Mouse (Mus musculus) heart, embryonic 15.5 days (tissue): ENCODE results near the gene Prr14. TPM values are rescaled to one million over a fixed set of nuclear protein-coding genes. Genes with fewer than 3 reads are reported as not detected.

Source experiments
- ATAC-seq: fragments of 200-750 bp; cut with Nextera tagmentation; replicated peaks from 2 replicates; pipeline ENCODE4 v1.8.0; 2017; ENCODE audit warnings: low read depth, moderate TSS enrichment; ENCODE audit not compliant: insufficient number of reproducible peaks, insufficient read depth, low FRiP score
- H3K27ac ChIP-seq: fragments of 300-500 bp; sonication (generic); 2 replicates; pipeline ENCODE4 v1.5.1; 2015; ENCODE audit warnings: mild to moderate bottlenecking, inconsistent platforms
- H3K27me3 ChIP-seq: fragments of 300-500 bp; sonication (generic); 2 replicates; pipeline ENCODE4 v1.6.1; 2015; ENCODE audit warnings: inconsistent platforms
- H3K36me3 ChIP-seq: fragments of 300-500 bp; sonication (generic); 2 replicates; pipeline ENCODE4 v1.6.1; 2015; ENCODE audit warnings: mild to moderate bottlenecking, inconsistent platforms
- H3K4me1 ChIP-seq: fragments of 300-500 bp; sonication (generic); replicated peaks from 2 replicates; pipeline ENCODE4 v1.6.1; 2015; ENCODE audit warnings: inconsistent platforms
- H3K4me2 ChIP-seq: fragments of 300-500 bp; sonication (generic); 2 replicates; pipeline ENCODE4 v1.6.1; 2015; ENCODE audit warnings: inconsistent platforms, mild to moderate bottlenecking, moderate library complexity
- H3K4me3 ChIP-seq: fragments of 300-500 bp; sonication (generic); 2 replicates; pipeline ENCODE4 v1.5.1; 2015; ENCODE audit warnings: mild to moderate bottlenecking, inconsistent platforms
- H3K9ac ChIP-seq: fragments of 300-500 bp; sonication (generic); 2 replicates; pipeline ENCODE4 v1.6.1; 2015; ENCODE audit warnings: mild to moderate bottlenecking, inconsistent platforms
- H3K9me3 ChIP-seq: fragments of 300-500 bp; sonication (generic); replicated peaks from 2 replicates; pipeline ENCODE4 v1.6.1; 2016; ENCODE audit warnings: inconsistent platforms
- WGBS: fragments of 180-500 bp; shearing (Covaris S2); methylation state at CpG from one replicate; pipeline ENCODE4 v1.1.7; 2015; ENCODE audit warnings: mixed read lengths; 5-methylcytosine and 5-hydroxymethylcytosine counted together
- polyA plus RNA-seq: library from polyadenylated mRNA; unstranded; fragments of >200 nt; fragmentation: Nextera tagmentation; extraction: Ambion mirVana; gene quantifications from 2 replicates; pipeline ENCODE4 v1.2.1, GENCODE M21; 2015

Prr14 gene
- polyA plus RNA-seq, 1 experiment from 2014 or later, result 27.7 TPM

DNA sequence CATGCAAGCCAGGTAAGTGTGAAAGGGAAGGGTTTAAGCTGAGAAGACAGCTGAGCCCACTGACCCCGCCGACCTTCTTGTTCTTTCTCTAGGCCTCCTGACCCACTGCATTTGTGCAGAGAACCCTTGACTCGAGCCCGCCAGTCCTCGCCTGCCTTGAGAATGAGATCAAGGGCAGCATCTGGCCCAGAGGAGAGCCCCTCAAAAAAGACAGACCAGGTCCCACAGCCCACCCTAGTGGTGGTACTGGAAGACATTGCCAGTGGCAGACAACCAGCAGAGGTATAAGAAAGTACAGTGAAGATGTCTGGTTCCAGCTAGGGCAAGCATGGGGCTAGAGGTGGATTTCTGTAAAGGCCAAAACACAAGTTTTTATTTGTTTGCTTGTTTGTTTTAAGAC lies 14.3 kb downstream of the Prr14 start:
- H3K9ac ChIP-seq, result no peak overlapping the region
- WGBS, result 85% methylated on average over 5 of the region's 5 CpGs
- no peak overlapping the region for H3K4me2 ChIP-seq
- peaks cover 33% of the 10 kb centered on the region for H3K36me3 ChIP-seq
- H3K4me1 ChIP-seq, result peaks cover 18% of the 10 kb centered on the region
- no peaks in the 10 kb centered on the region for H3K9me3 ChIP-seq
- no peak for ATAC-seq
- no peaks in the 10 kb centered on the region for H3K27me3 ChIP-seq
- no peak overlapping the region for H3K27ac ChIP-seq
- no peak overlapping the region for H3K4me3 ChIP-seq

DNA sequence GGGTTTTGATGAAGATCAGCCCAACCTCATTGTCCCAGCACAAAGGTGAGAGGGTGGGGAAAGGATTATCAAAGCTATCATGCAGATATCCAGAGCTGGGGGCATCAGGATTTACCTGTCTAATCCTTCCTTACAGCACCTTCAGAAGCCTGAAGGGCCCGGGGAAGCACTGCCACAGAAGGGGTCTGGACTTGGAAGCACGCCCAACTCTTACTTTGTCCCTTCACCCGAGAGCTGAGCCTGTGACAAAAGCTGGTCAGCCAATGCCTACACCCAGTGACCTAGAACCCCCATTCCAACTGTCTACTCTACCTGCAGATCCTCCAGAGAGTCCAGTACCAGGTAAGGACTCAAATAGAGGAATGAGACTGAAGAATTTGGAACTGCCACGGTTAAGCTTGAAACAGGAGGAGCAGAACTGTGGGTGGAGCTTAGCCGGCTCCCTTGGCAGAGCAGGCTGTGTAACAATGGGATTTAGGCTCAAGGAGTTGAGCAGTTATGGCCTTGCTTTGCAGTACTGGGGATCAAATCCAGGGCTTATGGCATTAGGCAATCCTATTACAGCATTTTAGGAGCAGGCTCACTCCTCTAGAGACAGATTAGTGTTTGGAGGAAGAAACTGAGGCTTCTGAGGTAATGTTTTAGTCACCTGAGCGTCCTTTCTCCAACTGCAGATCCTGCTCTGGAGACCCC lies 15.1 kb downstream of the Prr14 start:
- Histone ChIP-seq H3K4me3 (no peak overlapping the region), H3K27me3 (no peaks in the 10 kb centered on the region), H3K4me2 (no peak overlapping the region), H3K27ac (no peak overlapping the region), H3K9ac (no peak overlapping the region), H3K9me3 (no peaks in the 10 kb centered on the region), H3K36me3 (peaks cover 33% of the 10 kb centered on the region), H3K4me1 (peaks cover 19% of the 10 kb centered on the region)
- WGBS, result 76% methylated on average over 6 of the region's 6 CpGs
- no peak for ATAC-seq

DNA sequence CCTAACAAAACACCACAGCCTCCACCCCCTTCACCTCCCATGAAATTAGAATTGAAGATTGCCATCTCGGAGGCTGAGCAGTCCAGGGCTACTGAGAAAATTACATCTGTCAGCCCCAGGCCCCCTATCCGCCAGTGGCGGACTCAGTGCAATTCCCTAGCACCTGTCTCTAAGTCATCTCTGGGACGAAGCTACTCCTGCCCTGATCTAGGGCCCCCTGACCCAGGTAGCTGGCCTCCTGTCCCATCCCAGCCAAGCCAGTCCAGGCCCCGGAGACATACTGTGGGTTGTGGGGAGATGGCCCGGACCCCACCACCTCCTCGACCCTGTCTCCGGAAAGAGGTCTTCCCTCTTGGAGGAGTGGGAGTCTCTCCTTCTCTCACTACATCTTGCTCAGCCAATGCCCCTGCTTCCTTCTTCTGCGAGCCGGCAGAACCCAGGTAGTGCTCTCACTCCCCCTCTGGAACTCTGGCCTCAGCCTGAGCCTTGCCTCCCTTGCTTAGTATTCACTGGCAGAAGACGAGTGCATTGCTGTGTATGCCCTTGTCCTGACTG lies 15.9 kb downstream of the Prr14 start:
- Histone ChIP-seq H3K9me3 (no peaks in the 10 kb centered on the region), H3K4me3 (no peak overlapping the region), H3K27ac (no peak overlapping the region), H3K4me2 (no peak overlapping the region), H3K9ac (no peak overlapping the region), H3K27me3 (no peaks in the 10 kb centered on the region), H3K36me3 (peaks cover 37% of the 10 kb centered on the region), H3K4me1 (peaks cover 26% of the 10 kb centered on the region)
- ATAC-seq, result no peak
- 89% methylated on average over 11 of the region's 11 CpGs for WGBS

DNA sequence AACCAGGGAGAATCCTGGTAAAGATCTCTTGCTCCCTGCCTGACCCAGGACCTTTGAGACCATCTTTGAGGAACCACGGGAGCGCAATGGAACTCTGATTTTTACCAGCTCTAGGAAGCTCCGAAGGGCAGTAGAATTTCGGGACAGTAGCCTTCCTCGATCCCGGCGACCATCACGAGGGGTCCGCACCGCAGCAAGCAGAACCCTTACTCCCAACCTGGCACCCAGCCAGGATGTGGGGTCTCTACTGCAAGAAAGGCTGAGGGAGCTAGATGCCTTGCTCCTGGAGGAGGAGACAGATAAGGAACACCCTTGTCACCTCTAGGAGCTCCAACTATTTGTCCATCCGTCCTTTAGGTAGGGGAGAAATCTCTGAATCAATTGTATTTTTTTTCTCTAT lies 16.9 kb downstream of the Prr14 start:
- Histone ChIP-seq H3K4me2 (no peak overlapping the region), H3K4me1 (peaks cover 34% of the 10 kb centered on the region), H3K27me3 (no peaks in the 10 kb centered on the region), H3K9me3 (no peaks in the 10 kb centered on the region), H3K36me3 (peaks cover 37% of the 10 kb centered on the region), H3K4me3 (no peak overlapping the region), H3K27ac (no peak overlapping the region), H3K9ac (no peak overlapping the region)
- no peak for ATAC-seq
- WGBS, result 92% methylated on average over 11 of the region's 11 CpGs

DNA sequence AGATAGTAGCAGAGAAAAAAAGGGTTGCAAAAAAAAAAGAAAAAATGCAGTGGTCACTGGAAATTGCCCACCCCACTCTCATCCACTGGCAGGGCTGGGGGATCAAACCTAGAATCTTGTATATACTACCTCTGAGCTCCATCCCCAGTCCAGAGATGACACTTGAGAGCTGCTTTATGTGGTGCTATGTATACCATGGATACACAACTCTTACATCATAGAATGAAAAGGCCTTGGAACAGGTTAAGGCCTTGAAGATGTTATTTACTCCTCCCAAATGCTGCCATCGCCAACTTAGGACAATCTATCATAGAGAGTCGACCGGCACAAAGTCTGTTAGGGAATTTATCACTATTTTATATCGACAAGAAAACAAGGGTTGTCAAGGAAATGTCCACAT lies 17.4 kb downstream of the Prr14 start:
- H3K27me3 ChIP-seq, result no peaks in the 10 kb centered on the region
- 65% methylated on average over 4 of the region's 4 CpGs for WGBS
- peaks cover 37% of the 10 kb centered on the region for H3K4me1 ChIP-seq
- peak overlapping the region; percentile 58 for H3K9ac ChIP-seq
- peaks cover 37% of the 10 kb centered on the region for H3K36me3 ChIP-seq
- no peaks in the 10 kb centered on the region for H3K9me3 ChIP-seq
- peak overlapping the region; percentile 98 for H3K27ac ChIP-seq
- no peak for ATAC-seq
- H3K4me2 ChIP-seq, result peak overlapping the region; percentile 89
- H3K4me3 ChIP-seq, result peak overlapping the region; percentile 91

DNA sequence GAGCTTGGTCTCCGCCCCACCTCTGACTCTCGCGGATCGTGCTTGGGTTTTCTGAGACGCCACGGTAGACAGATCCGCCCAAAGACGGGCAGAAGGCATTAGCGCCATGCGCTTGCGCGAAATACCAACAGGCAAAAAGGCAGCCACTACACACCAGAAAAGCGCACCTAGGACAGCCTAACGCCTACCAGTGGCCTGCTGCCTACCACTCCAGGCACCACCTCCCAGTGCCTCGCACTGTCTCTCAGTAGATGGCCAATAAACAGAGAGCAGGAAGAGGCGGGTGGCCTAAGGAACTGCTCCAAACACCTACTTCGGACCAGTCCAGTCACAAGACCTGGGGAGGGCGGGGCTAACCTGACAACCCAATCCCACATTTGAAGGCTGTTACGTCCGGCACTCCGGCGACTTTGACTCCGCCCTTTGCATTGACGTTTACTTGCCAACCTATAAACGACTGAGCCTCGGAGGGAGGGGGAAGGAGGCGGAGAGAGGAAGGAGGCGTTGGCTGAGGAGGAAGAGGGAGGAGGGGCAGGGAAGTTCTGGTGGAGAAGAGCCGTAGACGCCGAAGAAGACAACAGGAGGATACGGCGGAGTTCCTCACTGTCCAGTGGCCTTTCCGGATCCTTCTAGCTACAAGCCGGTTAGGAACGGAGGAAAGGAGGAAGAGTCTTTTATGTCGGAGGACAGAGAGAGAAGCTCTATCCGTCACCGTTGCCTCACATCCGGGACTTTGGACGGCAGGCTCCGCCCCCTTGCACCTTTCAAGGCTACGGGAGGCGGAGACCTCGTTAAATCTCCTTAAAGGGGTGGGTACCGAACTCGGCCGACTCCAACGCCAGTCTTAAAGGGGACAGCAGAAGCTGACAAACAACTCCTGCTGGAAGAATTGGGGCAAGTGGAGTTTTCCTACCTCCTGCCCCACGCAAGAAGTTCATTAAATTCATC lies 18.6 kb downstream of the Prr14 start:
- Histone ChIP-seq H3K27ac (peak overlapping the region; percentile 98), H3K36me3 (peaks cover 44% of the 10 kb centered on the region), H3K9me3 (no peaks in the 10 kb centered on the region), H3K9ac (peak overlapping the region; percentile 91), H3K4me1 (peaks cover 29% of the 10 kb centered on the region), H3K4me2 (peak overlapping the region; percentile 89), H3K4me3 (peak overlapping the region; percentile 91), H3K27me3 (no peaks in the 10 kb centered on the region)
- WGBS, result under 1% methylated on average over 50 of the region's 50 CpGs
- ATAC-seq, result peak; percentile 89

DNA sequence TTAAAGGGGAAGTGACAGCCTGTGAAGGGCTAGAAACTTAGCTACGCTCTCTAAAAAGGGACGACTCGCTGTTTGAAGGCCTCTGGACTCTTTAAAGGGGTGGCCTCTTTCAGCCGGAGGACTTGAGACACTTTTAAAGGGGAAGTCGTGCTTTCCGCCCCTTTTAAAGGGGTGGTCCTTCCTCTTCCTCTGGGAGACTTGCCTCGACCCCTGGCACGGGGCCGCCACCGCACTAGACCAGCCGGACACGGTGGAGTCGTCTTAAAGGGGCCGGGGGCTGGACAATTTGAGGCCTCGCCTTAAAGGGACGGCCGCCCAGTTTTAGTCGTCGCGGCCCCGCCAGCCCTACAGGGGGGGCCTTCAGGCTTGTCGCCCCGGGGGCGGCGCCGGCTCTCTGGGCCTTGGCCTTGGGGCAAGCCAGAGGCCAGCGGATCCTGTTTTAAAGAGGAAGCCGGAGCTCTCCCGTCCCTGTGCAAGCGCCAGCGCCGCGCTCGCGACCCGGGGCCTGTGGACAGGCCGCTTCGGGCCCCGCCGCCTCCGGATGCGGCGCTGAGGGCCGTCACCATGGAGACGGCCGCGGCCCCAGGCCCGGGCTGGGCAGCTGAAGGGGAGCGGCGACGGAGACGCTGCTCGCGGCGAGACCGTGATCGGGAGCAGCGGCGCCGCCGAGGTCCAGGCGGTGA lies 19.4 kb downstream of the Prr14 start, which contains the start of gene Fbrs:
Fbrs (plus strand) TSS at position 565 of the 683 bp plus-strand sequence.
- under 1% methylated on average over 62 of the region's 62 CpGs for WGBS
- Histone ChIP-seq H3K27ac (peak within 1 kb of the TSS; percentile 98), H3K4me1 (peaks cover 29% of the 10 kb centered on the region), H3K27me3 (no peaks in the 10 kb centered on the region), H3K4me2 (peak within 1 kb of the TSS; percentile 89), H3K36me3 (peaks cover 45% of the 10 kb centered on the region), H3K9me3 (no peaks in the 10 kb centered on the region), H3K9ac (peak within 1 kb of the TSS; percentile 91), H3K4me3 (peak within 1 kb of the TSS; percentile 91)
- peak; percentile 84 for ATAC-seq

DNA sequence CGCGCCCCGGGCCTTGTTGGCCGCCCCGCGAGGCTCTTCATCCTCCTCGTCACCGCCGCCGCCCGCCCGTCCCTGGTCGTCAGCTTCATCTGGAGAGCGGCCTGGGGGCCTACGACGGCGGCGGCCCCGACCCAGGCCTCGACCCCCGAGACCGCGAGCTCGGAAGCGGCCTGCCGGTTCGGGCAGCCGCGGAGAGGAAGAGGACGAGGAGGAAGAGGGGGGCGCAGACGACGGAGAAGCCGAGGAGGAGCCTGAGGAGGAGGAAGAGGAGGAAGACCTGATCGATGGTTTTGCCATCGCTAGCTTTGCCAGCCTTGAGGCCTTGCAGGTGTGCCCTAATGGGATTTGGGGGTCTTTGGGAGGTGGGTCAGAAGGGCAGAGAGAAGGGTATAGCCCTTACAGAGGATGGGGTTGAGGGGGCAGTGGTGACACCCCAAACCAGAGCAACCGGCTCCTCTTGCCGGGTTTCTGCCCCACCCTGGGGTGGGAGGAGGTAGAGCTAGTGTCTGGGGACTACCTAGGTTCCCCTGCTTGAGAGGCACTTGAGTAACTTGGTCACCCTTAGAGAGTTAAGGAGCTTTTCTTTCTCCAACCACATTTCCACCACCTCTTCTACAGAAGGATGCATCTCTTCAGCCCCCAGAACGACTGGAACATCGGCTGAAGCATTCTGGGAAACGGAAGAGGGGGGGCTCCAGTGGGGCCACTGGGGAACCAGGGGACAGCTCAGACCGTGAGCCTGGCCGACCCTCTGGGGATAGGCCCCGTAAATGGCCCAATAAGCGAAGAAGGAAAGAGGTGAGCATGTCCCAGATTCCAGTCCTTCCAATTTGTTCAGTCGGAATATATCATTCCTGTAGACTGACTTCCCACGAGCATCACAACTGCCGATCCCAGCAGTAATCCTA lies 20.2 kb downstream of the Prr14 start:
- H3K36me3 ChIP-seq, result peaks cover 45% of the 10 kb centered on the region
- WGBS, result 2% methylated on average over 48 of the region's 48 CpGs
- H3K4me1 ChIP-seq, result peaks cover 29% of the 10 kb centered on the region
- no peaks in the 10 kb centered on the region for H3K27me3 ChIP-seq
- no peak for ATAC-seq
- H3K9ac ChIP-seq, result peak overlapping the region; percentile 91
- H3K27ac ChIP-seq, result peak overlapping the region; percentile 98
- peak overlapping the region; percentile 91 for H3K4me3 ChIP-seq
- H3K9me3 ChIP-seq, result no peaks in the 10 kb centered on the region
- H3K4me2 ChIP-seq, result peak overlapping the region; percentile 89

DNA sequence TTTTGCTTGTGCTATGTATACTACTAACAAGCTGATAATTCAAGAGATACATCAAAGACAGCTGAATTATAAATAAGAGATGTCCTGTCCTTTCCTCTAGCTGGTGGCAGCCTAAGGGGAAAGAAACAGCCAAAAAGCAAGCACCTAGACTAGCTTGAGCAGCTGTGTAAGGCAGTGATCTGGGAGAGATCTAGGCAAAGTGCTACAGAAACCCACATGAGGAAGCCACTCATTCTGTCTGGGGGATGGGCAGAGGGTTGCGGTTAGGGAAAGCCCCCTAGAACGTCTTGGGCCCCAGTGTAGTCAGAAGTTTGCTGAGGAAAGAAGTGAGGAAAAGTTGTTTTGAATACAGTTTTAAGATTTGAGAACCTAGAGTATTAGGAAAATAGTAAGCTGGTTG lies 20.9 kb downstream of the Prr14 start:
- no peaks in the 10 kb centered on the region for H3K27me3 ChIP-seq
- 55% methylated on average over 2 of the region's 2 CpGs for WGBS
- H3K4me1 ChIP-seq, result peaks cover 29% of the 10 kb centered on the region
- H3K9ac ChIP-seq, result peak overlapping the region; percentile 91
- H3K27ac ChIP-seq, result peak overlapping the region; percentile 98; the same call in 1 of the 2 replicates
- no peak for ATAC-seq
- H3K4me3 ChIP-seq, result peak overlapping the region; percentile 91
- H3K9me3 ChIP-seq, result no peaks in the 10 kb centered on the region
- H3K4me2 ChIP-seq, result peak overlapping the region; percentile 89
- H3K36me3 ChIP-seq, result peaks cover 45% of the 10 kb centered on the region

DNA sequence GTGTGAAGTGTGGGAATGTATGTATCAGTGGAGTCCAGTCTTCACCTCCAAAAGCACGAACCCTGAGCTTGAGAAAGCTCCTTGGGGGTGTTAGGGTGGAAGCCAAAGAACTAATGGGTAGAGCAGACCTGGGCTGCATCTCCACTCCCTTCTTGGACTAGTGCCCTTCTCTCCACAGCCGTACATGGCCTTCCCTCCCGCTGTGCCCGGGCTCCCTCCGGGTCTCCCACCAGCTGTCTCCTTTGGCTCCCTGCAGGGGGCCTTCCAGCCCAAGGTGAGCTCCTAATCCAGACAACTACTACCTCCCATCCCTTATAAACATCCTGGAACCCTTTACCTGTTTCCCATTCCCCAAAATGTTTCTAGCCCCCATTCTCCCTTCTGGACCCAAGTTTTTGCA lies 26.0 kb downstream of the Prr14 start:
- Histone ChIP-seq H3K9ac (no peak overlapping the region), H3K9me3 (no peaks in the 10 kb centered on the region), H3K36me3 (peaks cover 74% of the 10 kb centered on the region), H3K4me2 (no peak overlapping the region), H3K27me3 (no peaks in the 10 kb centered on the region), H3K4me1 (peaks cover 10% of the 10 kb centered on the region), H3K4me3 (no peak overlapping the region), H3K27ac (no peak overlapping the region)
- ATAC-seq, result no peak
- 84% methylated on average over 5 of the region's 5 CpGs for WGBS
